Mouse (Mus musculus): ENCODE measurements around the gene Lmx1a.

DNA sequence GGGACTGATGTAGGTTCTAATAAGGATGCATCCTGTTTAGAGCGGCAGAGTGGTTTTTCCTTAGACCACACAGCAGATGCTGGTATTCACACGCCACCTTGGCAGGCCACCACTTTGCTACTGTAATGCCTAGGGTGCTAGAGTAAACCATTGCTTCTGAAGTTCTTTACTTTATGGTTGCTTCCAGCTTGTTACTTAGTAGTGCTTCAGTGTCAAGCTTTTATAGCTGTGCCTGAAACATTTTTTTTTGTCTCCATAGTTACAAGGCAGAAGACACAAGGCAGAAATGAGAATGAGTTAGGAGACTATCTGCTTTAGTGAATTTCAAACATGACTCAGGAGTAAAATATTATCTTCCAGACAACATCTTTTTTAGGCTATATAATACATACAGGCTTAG, 95.0 kb downstream of the Lmx1a start:
- TF ChIP-seq SRF (IDR thresholded peaks at IDR 0.05; ENCODE audit: control insufficient read depth, insufficient read length, low read depth) (no peak), MYOG (IDR thresholded peaks at IDR 0.05; ENCODE audit: control insufficient read depth in 1 of 3, insufficient read depth in 1 of 3, insufficient read length in 2 of 3, low read depth in 2 of 3) (no peak), MYOD1 (IDR thresholded peaks at IDR 0.05; ENCODE audit: control insufficient read depth in 1 of 3, insufficient read length in 2 of 3, low read depth in 2 of 3) (no peak), POLR2A (IDR thresholded peaks at IDR 0.05; ENCODE audit: insufficient read length, low read depth) (no peak), TCF12 (IDR thresholded peaks at IDR 0.05; ENCODE audit: insufficient read depth, poor library complexity, severe bottlenecking) (no peak), USF1 (IDR thresholded peaks at IDR 0.05; ENCODE audit: low read depth) (no peak), POLR2AphosphoS2 (IDR thresholded peaks at IDR 0.05; ENCODE audit: insufficient read length, low read depth) (no peak), E2F4 (IDR thresholded peaks at IDR 0.05; ENCODE audit: insufficient read depth) (no peak), MAX (IDR thresholded peaks at IDR 0.05; ENCODE audit: low read depth) (no peak), CEBPB (IDR thresholded peaks at IDR 0.05; ENCODE audit: insufficient read depth, poor library complexity, severe bottlenecking) (no peak), REST (IDR thresholded peaks at IDR 0.05; ENCODE audit: insufficient read depth, insufficient read length) (no peak)
